Mouse (Mus musculus) ES-Bruce4 (cell line): ENCODE measurements around the gene Adcy6.

Source experiments
- CTCF ChIP-seq: IDR thresholded peaks from one replicate; pipeline ENCODE4 v1.8.1; 2011; ENCODE audit warnings: low read depth, low read length
- EP300 ChIP-seq: IDR thresholded peaks from 2 replicates; pipeline ENCODE4 v1.6.1; 2011; ENCODE audit warnings: low read depth, low read length; ENCODE audit not compliant: insufficient read depth
- POLR2A ChIP-seq: IDR thresholded peaks from one replicate; pipeline ENCODE4 v1.8.1; 2011; ENCODE audit warnings: low read length; ENCODE audit not compliant: insufficient read depth

DNA sequence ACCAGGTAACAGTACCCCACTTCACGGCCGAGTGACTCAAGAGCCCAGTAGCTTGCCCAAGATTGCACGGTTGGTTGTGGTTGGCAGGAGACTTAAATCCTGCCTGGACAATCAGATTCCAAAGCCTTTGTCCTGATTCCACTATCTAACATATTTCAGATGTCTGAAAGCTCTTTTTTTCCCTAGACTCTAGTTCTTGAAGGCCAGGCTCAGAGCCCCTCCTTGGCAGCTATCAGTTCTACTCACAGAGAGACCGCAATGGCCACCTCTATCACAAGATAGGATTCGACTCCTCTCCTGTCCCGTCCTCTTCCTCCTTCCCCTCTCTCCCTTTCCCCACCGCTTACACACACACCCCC is 8.1 kb downstream of the Adcy6 start:
- TF ChIP-seq CTCF (no peak), POLR2A (no peak), EP300 (no peak)
